Mouse (Mus musculus) gastrocnemius, postnatal 10 days (tissue): ENCODE data around the gene Serping1. TPM values are rescaled to one million over a fixed set of nuclear protein-coding genes. Genes with fewer than 3 reads are reported as not detected.
"Not testable (repeated sequence)": the region's sequence is repeated elsewhere in the genome, so short reads cannot be mapped to it uniquely, and the experiment has no call there.

Source experiments
- DNase-seq: peaks from one replicate; pipeline ENCODE4 v3.0.0; 2021; ENCODE audit warnings: mixed read lengths
- long read RNA-seq, 2 experiments: library from polyadenylated mRNA; stranded (forward); transcript quantifications; one replicate each; pipeline ENCODE4 v2.0.0; 2021
- total RNA-seq, 2 experiments: library from RNA; stranded (reverse); gene quantifications; 2 replicates each; pipeline ENCODE4 v1.2.3; 2021

The Serping1 gene
- 10 to 100 TPM; 74.7 to 84.1 TPM for total RNA-seq
- long read RNA-seq, experiment 1, transcript Serping1-201 (8 exons, 1,768 nt) = major isoform, 15 of 127 reads
- long read RNA-seq, experiment 1, partial matches to known transcripts = 106 of 127 reads
- long read RNA-seq, experiment 1, other reads (novel, unspliced or antisense) = 6 of 127 reads
- long read RNA-seq, experiment 2, transcript Serping1-201 (8 exons, 1,768 nt) = major isoform, 12 of 115 reads
- long read RNA-seq, experiment 2, partial matches to known transcripts = 101 of 115 reads
- long read RNA-seq, experiment 2, other reads (novel, unspliced or antisense) = 2 of 115 reads

DNA sequence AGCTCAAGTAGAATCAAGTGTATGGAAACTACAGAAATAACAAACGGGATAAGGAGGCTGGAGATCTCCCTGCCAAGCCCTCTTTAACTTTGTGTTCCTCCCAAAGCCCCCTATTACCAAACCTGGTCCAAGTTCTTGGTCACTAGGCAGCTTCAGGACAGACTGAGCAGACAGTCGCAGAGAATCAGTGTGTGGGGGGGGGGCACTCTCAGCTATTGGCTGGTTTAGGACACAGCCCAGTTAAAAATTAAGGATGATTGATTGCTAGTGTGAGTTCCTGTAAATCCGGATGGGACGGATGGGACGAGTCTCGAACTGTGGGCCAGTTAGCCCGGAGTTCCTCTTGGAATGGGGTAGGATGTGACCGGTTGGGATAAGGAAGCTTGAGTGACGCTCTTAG, at the start of gene Serping1:
Serping1 (minus strand) TSS at position 204 of the 400 bp plus-strand sequence.
- DNase-seq = no peak

DNA sequence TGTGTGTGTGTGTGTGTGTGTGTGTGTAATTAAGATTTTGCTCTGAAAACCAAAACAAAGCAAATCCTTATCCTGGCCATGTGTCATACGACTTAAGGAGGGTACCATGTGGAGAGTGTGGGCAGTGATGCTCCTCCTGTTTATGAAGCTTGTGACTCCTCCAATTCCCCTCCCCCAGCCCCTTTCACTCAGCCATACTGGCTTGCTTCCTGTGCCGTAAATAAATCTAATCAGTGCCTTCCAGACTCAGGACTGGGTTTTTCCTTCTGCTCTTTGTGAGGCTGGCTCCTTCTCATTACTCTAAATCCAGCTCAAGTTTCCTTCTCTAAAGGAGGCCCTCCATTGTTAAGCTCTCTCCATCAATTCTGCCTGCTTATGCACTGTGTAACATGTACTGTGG, 48.0 kb upstream of the Serping1 start:
- no peak for DNase-seq

DNA sequence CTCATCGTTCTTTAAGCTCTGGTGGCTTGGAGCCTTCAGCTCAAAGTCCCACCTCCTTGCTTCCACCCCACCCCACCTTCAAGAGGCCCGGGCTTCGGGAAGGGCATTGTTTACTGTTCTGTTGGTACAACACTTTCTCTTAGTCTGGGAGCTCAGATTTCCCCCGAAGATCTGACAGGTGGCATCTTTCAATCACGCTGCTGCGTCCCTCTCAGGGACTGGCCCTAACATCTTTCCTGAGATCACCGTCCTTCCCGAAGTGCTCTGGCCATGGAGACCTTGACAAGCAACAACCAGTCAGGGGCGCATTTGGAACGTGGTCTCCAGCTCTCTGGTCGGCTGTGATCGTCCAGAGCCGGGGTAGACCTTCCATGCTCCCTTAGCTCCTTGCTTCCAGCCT, 47.3 kb upstream of the Serping1 start, which contains the start of gene Smtnl1:
Smtnl1 (minus strand) TSS at position 101 of the 400 bp plus-strand sequence.
- no peak for DNase-seq

DNA sequence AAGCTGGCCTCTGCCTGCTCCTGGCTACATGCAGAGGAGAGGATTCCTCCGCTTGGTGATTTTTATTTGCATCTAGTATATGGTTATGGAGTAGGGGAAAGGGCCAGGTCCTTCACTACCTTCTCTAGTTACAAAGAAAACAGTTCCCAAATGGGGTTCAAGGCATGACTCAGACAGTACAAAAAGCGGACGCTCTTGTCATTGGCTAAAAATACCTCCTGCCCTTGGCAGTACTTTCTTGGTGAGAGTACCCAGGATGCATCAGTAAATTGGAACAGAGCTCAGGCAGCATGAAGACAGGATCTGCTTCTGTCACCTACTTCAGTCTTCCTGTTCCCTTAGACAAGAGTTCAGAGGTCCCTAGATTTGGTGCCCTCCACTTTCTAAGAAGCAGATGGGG, 44.6 kb upstream of the Serping1 start:
- no peak for DNase-seq

DNA sequence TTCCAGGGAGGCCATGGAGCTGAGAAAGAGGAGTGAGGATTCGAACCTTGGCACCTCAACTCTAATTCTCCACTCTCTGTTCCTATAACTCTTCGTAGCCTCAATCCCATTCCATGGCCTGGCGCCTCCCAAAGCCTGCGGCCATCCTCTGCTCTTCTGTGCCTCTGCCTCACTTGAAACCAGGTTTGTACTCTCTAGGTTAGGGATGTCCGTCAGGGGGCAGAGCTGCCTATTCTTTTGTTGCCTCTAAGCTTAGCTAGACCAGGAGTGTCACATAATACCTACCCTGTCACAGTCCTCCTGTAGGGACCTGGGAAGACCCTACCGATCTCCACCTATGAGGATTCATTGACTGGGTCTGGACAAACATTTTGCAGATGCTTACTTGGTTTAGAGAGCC, 37.4 kb upstream of the Serping1 start:
- no peak for DNase-seq

DNA sequence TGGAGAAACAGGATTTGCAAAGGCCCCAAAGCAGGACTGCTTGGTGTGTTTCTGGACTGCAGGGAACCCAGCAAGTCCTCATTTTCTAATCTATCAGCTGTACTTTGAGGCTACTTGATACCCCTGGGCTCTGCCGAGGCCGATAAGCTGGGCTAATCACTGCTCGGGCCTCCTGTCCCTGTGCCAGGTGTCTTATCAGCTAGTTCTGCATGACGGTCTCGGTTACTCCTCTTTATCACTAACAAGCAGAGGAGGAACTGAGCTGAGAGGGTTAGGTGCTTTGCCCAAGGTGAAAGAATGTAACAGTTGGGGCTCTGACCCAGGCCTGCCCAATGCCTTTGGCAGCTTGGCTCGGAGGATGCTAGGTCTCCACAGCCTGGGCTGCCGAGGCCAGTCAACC, 36.6 kb upstream of the Serping1 start:
- no peak for DNase-seq

DNA sequence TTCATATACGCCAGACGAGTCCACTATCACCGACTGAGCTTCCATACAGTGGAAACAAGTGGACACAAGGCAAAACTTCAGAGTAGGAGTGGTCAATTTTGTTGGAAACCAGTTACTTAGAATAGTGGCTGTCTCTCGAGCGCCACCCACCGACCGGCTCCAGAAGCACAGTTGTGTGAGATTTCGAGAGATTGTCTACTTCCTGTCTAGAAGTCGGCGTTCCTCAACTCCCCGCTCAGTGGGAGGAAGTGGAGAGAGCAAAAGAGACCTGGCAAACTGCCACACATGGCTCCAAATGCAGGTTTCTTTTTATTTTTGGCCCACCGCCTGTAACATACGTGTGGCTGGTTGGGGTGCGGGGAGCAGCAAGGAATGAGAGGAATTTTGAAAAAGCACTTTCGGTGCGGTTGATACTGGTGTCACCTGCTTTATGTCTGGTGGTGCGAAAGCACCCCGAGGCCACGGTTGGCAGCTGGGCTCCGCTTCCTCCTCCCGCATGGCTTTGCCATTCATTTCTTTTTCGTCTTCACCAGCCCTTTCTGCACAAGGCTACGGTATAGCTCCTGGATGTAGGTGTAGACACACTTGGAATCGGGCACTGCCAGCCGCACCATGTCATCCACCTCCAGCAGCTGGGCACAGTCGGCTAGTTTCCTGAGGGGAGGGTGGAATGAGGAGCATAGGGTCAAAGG, 35.8 kb upstream of the Serping1 start:
- DNase-seq = peak; percentile 87

DNA sequence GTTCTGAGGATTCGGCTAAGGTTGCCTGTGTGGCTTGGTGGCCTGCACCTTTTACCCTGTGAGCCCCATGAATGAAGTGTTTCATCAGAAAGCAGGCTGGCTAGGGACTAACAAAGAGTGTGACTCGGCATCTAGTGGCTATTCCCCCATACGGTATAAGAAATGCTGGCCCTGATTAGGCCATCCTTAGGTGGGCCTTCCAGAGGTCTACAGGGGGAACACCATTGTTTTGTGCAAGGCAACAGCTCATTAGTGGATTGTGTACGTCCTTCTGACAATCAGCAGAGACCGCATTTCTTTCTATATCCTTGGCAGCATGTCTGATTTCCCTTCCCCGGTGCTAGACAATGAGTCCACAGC, 35.3 kb upstream of the Serping1 start:
- DNase-seq = no peak

DNA sequence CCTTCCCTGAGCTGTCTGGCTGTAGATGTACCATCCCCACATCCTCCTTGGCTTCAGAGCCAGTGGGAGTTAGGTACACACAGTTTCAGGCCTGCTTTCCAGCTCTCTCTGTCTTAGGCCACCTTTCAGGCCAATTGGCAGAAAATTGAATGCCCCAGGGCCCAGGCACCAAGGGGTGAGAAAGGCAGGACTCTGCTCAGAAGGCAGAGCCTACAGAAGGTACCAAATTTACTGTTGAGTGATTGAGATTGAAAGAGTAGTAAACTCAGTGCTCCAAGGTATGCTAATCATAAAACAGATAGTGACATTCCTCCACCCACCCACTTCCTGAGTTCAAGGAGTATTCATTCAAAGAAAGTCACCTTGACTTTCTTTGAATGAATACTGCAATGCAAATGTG, 34.1 kb upstream of the Serping1 start:
- no peak for DNase-seq

DNA sequence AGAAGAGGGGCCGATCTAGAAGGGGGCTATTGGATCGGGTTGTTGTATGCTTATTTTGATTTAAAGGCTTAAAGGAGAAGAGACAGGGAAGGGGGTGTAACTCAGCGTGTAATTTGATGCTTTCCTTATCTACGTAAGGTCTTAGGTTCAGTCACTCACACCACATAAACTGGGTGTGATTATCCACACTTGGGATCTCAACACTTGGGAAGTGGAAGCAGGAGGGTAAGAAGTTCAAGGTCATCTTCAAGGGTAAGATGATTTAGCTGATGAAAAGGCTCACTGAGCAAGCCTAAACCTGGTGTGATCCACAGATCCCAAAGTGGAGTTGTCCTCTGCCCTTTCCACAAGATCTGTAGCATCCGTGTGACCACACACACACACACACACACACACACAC, 31.3 kb upstream of the Serping1 start:
- no peak for DNase-seq

DNA sequence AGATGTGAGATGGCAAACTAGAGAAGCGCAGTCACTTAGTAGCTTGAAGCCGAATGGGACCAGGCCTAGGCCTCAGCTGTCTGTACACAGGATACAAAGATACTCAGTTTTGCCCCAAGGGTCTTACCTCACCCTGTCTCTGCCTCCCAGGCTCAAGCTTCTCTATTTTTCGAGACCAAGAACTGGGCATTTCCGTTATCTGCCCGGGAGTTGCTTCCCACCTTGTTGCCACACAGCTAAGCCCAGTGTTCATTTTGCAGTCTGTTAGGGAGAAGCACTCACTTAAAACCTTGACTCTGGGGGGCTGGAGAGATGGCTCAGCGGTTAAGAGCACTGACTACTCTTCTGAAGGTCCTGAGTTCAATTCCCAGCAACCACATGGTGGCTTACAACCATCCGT, 28.7 kb upstream of the Serping1 start:
- DNase-seq = no peak

DNA sequence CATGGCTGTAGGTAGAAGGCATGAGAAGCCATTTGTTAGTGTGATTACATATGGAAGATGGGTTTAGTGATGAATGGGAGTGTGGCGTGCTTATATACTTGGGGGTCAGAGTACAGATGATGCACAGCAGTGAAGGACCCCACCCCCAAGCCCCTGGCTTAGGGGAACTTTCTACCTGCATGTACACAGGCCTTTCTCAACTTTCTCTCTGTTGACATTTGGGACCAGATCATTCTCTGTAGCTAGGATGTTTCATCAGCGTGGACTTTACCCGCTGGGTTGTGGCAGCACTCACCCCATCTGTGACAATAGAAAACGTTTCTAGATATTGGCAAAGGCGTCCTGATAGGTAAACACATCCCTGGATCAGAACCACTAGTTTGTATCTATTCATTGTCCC, 26.0 kb upstream of the Serping1 start:
- DNase-seq = not testable (repeated sequence)

DNA sequence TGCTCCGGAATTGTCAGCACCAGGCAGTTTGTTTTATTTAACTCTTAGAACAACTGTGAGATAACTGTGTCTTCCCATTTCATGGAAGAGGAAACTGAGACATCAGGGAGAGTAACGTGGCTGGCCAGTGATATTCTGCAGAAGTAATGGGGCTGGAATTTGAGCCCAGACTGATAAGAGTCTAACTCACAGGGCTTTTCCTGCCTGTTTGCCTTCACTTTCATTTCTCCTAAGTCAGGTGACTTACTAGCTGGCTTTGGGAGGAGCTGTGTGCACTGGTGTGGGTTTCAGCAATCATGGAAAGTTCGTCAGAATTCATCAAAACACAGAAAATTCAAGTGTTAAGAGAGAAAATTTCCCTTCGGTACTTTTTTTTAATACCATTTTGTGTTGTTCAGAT, 25.1 kb upstream of the Serping1 start:
- DNase-seq = no peak

DNA sequence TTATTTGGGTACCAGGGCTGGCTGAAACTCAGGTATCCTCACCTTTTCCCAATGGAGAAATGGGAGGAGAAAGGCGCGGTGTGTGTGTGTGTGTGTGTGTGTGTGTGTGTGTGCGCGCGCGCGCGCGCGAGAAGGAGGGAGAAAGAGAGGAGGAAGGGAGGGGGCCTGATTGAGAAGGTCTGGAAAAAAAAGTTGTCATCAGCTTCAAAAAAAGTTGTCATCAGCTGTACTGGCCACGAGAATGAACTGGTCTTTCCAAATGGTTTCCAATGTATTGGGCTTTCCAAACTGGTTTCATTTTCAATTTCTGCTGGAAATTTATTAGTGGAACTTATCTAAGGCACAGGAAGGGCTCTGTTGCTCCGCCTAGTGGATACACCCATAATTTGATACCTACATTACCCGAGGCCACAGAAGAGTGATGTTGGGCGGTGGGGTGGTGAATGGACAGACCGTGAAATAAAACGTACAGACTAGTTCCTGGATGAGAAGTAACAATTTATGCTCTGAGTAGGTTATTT, 23.9 kb upstream of the Serping1 start:
- DNase-seq = peak; percentile 38

DNA sequence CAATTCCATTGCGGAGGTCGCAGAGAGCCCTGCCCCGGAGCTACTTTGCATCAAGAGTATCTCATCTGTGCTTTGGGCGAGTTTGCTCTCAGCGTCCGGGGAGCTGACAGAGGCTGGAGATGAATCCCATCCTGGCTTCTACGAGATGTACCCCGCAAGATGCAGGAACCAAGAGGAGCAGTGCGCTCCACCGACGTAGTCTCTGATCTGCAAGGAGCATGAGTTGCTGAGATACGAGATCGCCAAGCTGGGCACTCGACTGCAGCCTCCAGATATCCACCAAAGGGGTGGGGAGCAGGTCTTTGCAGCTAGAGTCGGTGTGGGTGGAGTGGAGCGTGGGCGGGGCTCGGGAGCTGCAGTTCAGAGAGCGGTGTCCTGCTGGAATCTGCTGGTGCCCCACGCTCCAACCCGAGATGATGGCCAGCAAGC, 23.3 kb upstream of the Serping1 start, which contains the start of gene Ube2l6:
Ube2l6 (plus strand) TSS at position 336 of the 429 bp plus-strand sequence.
- peak; percentile 62 for DNase-seq

DNA sequence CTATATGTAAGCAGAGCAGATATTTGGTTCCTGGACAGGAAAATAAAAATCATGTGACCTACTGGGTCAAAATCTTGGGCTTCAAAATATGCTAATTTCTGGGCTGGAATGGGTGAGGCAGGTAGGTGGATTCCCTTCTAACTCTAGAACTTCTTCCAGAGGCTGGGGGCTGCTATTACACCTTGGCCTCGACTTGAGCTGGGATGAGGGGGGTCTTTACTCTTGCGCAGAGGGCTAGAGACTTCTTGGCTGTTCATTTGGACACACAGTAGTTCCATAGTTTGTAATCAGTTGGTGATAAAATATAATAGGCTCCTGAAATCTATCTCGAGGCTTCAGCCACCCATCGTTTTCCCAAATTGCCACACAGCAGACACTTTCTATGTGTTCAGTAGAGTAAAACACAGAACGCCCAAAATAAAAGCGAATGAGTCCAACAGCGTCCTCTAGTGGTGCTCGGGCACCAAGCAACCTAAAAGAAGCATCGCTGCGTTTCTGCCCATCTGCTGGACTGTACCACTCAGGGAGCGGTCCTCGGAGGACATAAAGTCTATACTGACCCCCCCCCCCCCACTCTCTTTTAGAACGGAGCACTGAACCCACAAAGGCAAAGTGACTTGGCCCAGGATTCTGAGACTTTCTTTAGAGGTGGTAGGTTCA, 22.7 kb upstream of the Serping1 start:
- peak; percentile 78 for DNase-seq

DNA sequence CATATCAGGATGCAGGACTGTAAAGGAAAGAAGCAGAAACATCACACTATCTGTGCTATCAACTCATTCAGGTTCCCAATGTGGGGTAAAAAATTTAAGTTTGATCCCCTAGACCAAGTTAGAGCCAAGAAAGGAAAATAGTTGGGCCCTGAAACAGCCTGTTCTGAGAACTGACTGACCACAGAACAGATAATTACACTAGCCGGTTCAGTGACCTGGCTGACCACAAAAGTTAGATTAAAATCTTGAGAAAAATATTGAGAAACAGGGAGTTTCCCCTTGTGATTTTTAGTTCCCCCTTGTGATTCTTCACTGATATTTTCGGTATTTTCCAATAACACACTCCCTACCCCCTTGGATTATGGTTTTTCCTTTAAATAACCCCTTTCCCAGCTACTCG, 18.6 kb upstream of the Serping1 start:
- no peak for DNase-seq

DNA sequence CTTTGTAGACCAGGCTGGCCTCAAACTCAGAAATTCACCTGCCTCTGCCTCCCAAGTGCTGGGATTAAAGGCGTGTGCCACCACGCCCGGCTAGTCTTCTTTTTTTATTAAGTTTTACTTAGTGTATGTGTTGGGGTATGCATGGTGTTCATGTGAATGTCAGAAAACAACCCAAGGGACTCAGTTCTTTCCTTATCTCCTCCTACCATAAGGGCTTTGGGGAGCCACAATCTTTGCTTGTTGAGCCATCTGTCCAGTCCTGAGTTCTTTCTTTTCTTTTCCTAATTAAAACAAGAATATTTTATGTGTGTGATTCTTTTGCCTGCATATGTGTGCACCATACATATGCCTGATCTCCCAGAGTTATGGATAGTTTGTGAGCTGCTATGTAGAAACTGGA, 17.9 kb upstream of the Serping1 start:
- no peak for DNase-seq

DNA sequence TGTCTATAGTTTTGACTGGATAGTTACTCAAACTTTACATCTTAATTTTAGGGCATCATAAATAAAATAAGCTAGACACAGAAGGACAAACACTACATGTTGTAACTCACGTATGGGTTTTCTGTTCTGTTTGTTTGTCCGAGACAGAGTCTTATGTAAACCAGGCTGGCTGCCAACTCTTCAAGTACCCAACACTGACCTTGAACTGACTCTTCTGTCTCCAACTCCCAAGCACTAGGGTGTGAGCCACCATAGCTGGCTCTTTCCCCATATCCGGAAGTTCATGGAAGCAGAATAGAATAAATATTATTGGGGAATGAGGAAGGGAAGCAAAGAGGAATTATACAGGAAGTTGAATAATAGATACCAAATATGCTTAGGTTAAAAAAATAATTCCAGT, 17.3 kb upstream of the Serping1 start:
- no peak for DNase-seq

DNA sequence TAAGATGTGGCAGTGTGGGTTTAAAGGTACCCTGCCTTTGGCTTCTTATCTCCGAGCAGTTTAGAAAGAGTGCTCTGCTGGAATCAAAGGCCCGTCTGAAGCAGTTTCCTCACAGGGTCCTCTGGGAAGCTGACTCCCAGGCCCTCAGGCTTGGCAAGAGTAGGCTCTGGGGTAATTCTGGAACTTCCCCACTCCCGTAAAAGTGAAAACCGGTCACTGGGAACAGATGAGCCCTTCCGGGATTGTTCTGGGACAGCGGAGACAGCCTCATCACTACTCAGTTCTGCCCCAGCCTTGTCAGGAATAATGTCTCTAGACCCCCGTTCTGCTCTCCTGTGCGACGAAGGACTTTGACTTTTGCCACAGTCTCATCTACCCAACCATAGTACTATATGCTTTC, 15.2 kb upstream of the Serping1 start:
- no peak for DNase-seq

DNA sequence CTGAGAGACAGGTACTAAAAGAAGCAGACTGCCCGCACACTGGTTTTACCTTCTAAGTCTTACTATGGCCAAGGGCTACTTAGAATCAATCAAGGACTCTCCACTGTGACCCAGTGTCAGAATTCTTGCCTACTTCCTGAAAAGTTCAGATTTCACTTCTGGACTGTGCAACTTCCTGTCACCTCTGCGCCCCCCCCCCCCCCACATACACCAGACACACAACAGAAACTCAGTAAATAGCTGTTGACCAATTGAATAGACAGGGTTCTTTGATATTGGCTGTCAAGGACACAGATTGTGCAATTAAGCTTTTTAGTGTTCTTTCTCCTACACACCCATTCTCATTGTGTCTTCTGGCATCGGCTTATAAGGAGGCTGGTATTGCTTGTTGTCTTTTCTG, 13.1 kb upstream of the Serping1 start:
- DNase-seq = no peak

DNA sequence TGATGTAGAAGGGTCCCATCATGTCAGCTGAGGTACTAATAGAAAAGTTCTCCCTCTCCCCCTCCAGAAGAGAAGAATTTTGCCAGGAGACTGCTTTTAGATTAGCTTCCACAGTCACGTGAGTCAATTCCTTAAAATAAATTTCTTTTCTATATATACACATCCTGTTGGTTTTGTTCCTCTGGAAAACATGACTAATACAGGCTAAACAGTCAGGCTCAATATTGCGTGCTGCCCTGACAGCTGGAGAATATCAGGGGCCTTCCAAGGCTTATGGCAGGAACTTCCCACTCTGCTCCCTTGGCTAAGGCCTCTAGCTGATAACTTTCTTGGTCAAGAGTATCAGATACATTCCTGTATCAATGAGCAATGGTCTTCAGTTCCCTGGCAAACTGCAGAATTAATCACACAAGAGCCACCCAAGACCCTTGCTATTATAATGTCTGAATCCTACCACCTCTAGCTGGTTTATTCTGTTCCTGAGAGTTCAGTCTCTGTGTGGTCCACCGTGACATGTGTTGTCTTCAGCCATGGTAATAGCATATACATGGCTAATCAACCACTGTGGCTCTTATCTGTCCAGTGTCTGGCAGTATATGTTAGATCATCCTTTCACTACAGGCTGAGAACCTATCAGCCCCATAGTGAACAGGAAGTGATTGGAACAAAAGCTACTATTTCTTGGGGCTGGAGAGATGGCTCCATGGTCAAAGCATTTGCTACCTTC, 8.8 kb upstream of the Serping1 start:
- DNase-seq = no peak
